Mouse (Mus musculus): ENCODE measurements around the gene Cops4. TPM values are rescaled to one million over a fixed set of nuclear protein-coding genes. Genes with fewer than 3 reads are reported as not detected.

Cops4 gene
- polyA plus RNA-seq, 1 experiment from 2014 or later, result 236 TPM

GRCm38 (mm10) chr5:100587136-100587535 is 69.0 kb downstream of the Cops4 start:
- no peak overlapping the region for H3K27ac ChIP-seq (replicated peaks)
- WGBS, result 93% methylated on average over 7 of the region's 7 CpGs
- no peaks in the 10 kb centered on the region for H3K36me3 ChIP-seq (replicated peaks)
- no peak overlapping the region for H3K4me3 ChIP-seq
- H3K4me1 ChIP-seq, result no peaks in the 10 kb centered on the region
- H3K9me3 ChIP-seq, result no peaks in the 10 kb centered on the region
- H3K27me3 ChIP-seq (replicated peaks; ENCODE audit: low read depth, poor library complexity, severe bottlenecking), result no peaks in the 10 kb centered on the region
- DNase-seq (ENCODE audit: low spot score), result no peak

- no peaks in the 10 kb centered on the region for H3K36me3 ChIP-seq (replicated peaks)
- DNase-seq (ENCODE audit: low spot score), result no peak
- H3K9me3 ChIP-seq, result no peaks in the 10 kb centered on the region
- no peak overlapping the region for H3K4me3 ChIP-seq
- H3K27ac ChIP-seq (replicated peaks), result no peak overlapping the region
- no peaks in the 10 kb centered on the region for H3K27me3 ChIP-seq (replicated peaks; ENCODE audit: low read depth, poor library complexity, severe bottlenecking)
- 55% methylated on average over 2 of the region's 2 CpGs for WGBS
- H3K4me1 ChIP-seq, result no peaks in the 10 kb centered on the region
These were observed 69.5 kb downstream of the Cops4 start for GRCm38 (mm10) chr5:100587626-100588025.

- peaks cover 4% of the 10 kb centered on the region; the same call in 1 of the 2 replicates for H3K9me3 ChIP-seq
- no peaks in the 10 kb centered on the region for H3K4me1 ChIP-seq
- H3K27ac ChIP-seq (replicated peaks), result no peak overlapping the region
- H3K36me3 ChIP-seq (replicated peaks), result no peaks in the 10 kb centered on the region
- no peak for DNase-seq (ENCODE audit: low spot score)
- no peaks in the 10 kb centered on the region for H3K27me3 ChIP-seq (replicated peaks; ENCODE audit: low read depth, poor library complexity, severe bottlenecking)
- no peak overlapping the region for H3K4me3 ChIP-seq
- 91% methylated on average over 5 of the region's 5 CpGs for WGBS
These were observed 72.4 kb downstream of the Cops4 start for GRCm38 (mm10) chr5:100590505-100590904.

- Histone ChIP-seq H3K4me1 (no peaks in the 10 kb centered on the region), H3K36me3 (replicated peaks) (no peaks in the 10 kb centered on the region), H3K4me3 (no peak overlapping the region), H3K27ac (replicated peaks) (no peak overlapping the region), H3K9me3 (peaks cover 4% of the 10 kb centered on the region; the same call in 1 of the 2 replicates), H3K27me3 (replicated peaks; ENCODE audit: low read depth, poor library complexity, severe bottlenecking) (no peaks in the 10 kb centered on the region)
- 86% methylated on average over 13 of the region's 13 CpGs for WGBS
- DNase-seq (ENCODE audit: low spot score), result no peak
These were observed 76.8 kb downstream of the Cops4 start for GRCm38 (mm10) chr5:100594803-100595467.

- no peaks in the 10 kb centered on the region for H3K4me1 ChIP-seq
- DNase-seq (ENCODE audit: low spot score), result no peak
- peaks cover 4% of the 10 kb centered on the region; the same call in 1 of the 2 replicates for H3K9me3 ChIP-seq
- H3K4me3 ChIP-seq, result no peak overlapping the region
- H3K27ac ChIP-seq (replicated peaks), result no peak overlapping the region
- H3K27me3 ChIP-seq (replicated peaks; ENCODE audit: low read depth, poor library complexity, severe bottlenecking), result no peaks in the 10 kb centered on the region
- H3K36me3 ChIP-seq (replicated peaks), result no peaks in the 10 kb centered on the region
- 91% methylated on average over 6 of the region's 6 CpGs for WGBS
These were observed 77.9 kb downstream of the Cops4 start for GRCm38 (mm10) chr5:100595999-100596398.

Small RNA genes lying within 50 kb of the gene (microRNA-seq; reads per million reads assigned to microRNA genes)
- not detected for gene Gm23222

Other genes with a start within 250 kb of the Cops4 start
- gene Sec31a, start 102.1 kb upstream of the Cops4 start, polyA plus RNA-seq (2016; fragmentation: Nextera tagmentation; extraction: Ambion mirVana), result 117 and 125 TPM in 2 replicates
- gene Lin54, start 17.7 kb upstream of the Cops4 start, polyA plus RNA-seq (2016; fragmentation: Nextera tagmentation; extraction: Ambion mirVana), result 14.2 and 15.4 TPM in 2 replicates
- 3.7 and 4.2 TPM in 2 replicates for gene Plac8, start 53.9 kb downstream of the Cops4 start, polyA plus RNA-seq (2016; fragmentation: Nextera tagmentation; extraction: Ambion mirVana)
- 59.6 and 63.7 TPM in 2 replicates for gene Coq2, start 156.8 kb downstream of the Cops4 start, polyA plus RNA-seq (2016; fragmentation: Nextera tagmentation; extraction: Ambion mirVana)
- gene Hpse, start 201.4 kb downstream of the Cops4 start, polyA plus RNA-seq (2016; fragmentation: Nextera tagmentation; extraction: Ambion mirVana), result 0.52 and 1.1 TPM in 2 replicates